Mouse (Mus musculus): ENCODE measurements around the gene AL607142.1. TPM values are rescaled to one million over a fixed set of nuclear protein-coding genes. Genes with fewer than 3 reads are reported as not detected.
A peak's percentile ranks its signal among the peaks of the same experiment; 100 is the strongest.

The AL607142.1 gene
- total and polyA plus RNA-seq, 2 experiments from 2014 or later: not detected

- TF ChIP-seq CTCF (IDR thresholded peaks at IDR 0.05): no peak
- 85% methylated on average over 7 of the region's 7 CpGs for WGBS
- H3K4me2 ChIP-seq (ENCODE audit: low read depth, low read length, poor library complexity, severe bottlenecking): no peak overlapping the region
- H3K36me3 ChIP-seq (ENCODE audit: insufficient read depth, low read length): no peaks in the 10 kb centered on the region
- no peak for ATAC-seq (ENCODE audit: low FRiP score)
- no peak overlapping the region for H3K27ac ChIP-seq (ENCODE audit: low read depth, low read length)
- H3K9me3 ChIP-seq (ENCODE audit: low read length): no peaks in the 10 kb centered on the region
- H3K4me1 ChIP-seq (ENCODE audit: insufficient read depth, low read length): no peaks in the 10 kb centered on the region
- H3K4me3 ChIP-seq (ENCODE audit: low read depth, low read length): no peak overlapping the region
- DNase-seq (ENCODE audit: low spot score): no peak
- no peak overlapping the region for H3K9ac ChIP-seq (replicated peaks; ENCODE audit: low read length, poor library complexity, severe bottlenecking)
- H3K27me3 ChIP-seq (ENCODE audit: insufficient read depth, low read length): no peaks in the 10 kb centered on the region
Observed at GRCm38 (mm10) chr4:120042480-120042879, 22.3 kb upstream of the AL607142.1 start.

- Histone ChIP-seq H3K9ac (replicated peaks; ENCODE audit: low read length, poor library complexity, severe bottlenecking) (no peak overlapping the region), H3K9me3 (ENCODE audit: low read length) (no peaks in the 10 kb centered on the region), H3K27me3 (ENCODE audit: insufficient read depth, low read length) (no peaks in the 10 kb centered on the region), H3K4me1 (ENCODE audit: insufficient read depth, low read length) (no peaks in the 10 kb centered on the region), H3K36me3 (ENCODE audit: insufficient read depth, low read length) (no peaks in the 10 kb centered on the region), H3K4me3 (ENCODE audit: low read depth, low read length) (no peak overlapping the region), H3K4me2 (ENCODE audit: low read depth, low read length, poor library complexity, severe bottlenecking) (no peak overlapping the region), H3K27ac (ENCODE audit: low read depth, low read length) (0 out of 2 replicates have a peak overlapping the region, but pooled peaks have one; percentile 26)
- ATAC-seq (ENCODE audit: low FRiP score) (no peak), DNase-seq (ENCODE audit: low spot score) (no peak)
- TF ChIP-seq CTCF (IDR thresholded peaks at IDR 0.05): no peak
- 77% methylated on average over 5 of the region's 5 CpGs for WGBS
Observed at GRCm38 (mm10) chr4:120044612-120045011, 20.2 kb upstream of the AL607142.1 start.

- no peak overlapping the region for H3K4me3 ChIP-seq (ENCODE audit: low read depth, low read length)
- WGBS: 43% methylated on average over 5 of the region's 5 CpGs
- no peak for ATAC-seq (ENCODE audit: low FRiP score)
- H3K9ac ChIP-seq (replicated peaks; ENCODE audit: low read length, poor library complexity, severe bottlenecking): no peak overlapping the region
- no peaks in the 10 kb centered on the region for H3K36me3 ChIP-seq (ENCODE audit: insufficient read depth, low read length)
- H3K9me3 ChIP-seq (ENCODE audit: low read length): no peaks in the 10 kb centered on the region
- no peak for TF ChIP-seq CTCF (IDR thresholded peaks at IDR 0.05)
- H3K27ac ChIP-seq (ENCODE audit: low read depth, low read length): peak overlapping the region; percentile 26; the same call in 1 of the 2 replicates
- H3K27me3 ChIP-seq (ENCODE audit: insufficient read depth, low read length): no peaks in the 10 kb centered on the region
- H3K4me2 ChIP-seq (ENCODE audit: low read depth, low read length, poor library complexity, severe bottlenecking): no peak overlapping the region
- H3K4me1 ChIP-seq (ENCODE audit: insufficient read depth, low read length): no peaks in the 10 kb centered on the region
- DNase-seq (ENCODE audit: low spot score): peak; percentile 14
Observed at GRCm38 (mm10) chr4:120045131-120045537, 19.7 kb upstream of the AL607142.1 start.

GRCm38 (mm10) chr4:120045871-120046270 is 18.9 kb upstream of the AL607142.1 start:
- Histone ChIP-seq H3K4me2 (ENCODE audit: low read depth, low read length, poor library complexity, severe bottlenecking) (no peak overlapping the region), H3K27me3 (ENCODE audit: insufficient read depth, low read length) (no peaks in the 10 kb centered on the region), H3K36me3 (ENCODE audit: insufficient read depth, low read length) (no peaks in the 10 kb centered on the region), H3K4me1 (ENCODE audit: insufficient read depth, low read length) (no peaks in the 10 kb centered on the region), H3K9me3 (ENCODE audit: low read length) (no peaks in the 10 kb centered on the region), H3K27ac (ENCODE audit: low read depth, low read length) (no peak overlapping the region), H3K4me3 (ENCODE audit: low read depth, low read length) (no peak overlapping the region), H3K9ac (replicated peaks; ENCODE audit: low read length, poor library complexity, severe bottlenecking) (no peak overlapping the region)
- DNase-seq (ENCODE audit: low spot score) (no peak), ATAC-seq (ENCODE audit: low FRiP score) (no peak)
- 87% methylated on average over 7 of the region's 7 CpGs for WGBS
- TF ChIP-seq CTCF (IDR thresholded peaks at IDR 0.05): no peak

- no peak for DNase-seq (ENCODE audit: low spot score)
- no peaks in the 10 kb centered on the region for H3K27me3 ChIP-seq (ENCODE audit: insufficient read depth, low read length)
- no peak overlapping the region for H3K4me2 ChIP-seq (ENCODE audit: low read depth, low read length, poor library complexity, severe bottlenecking)
- no peaks in the 10 kb centered on the region for H3K9me3 ChIP-seq (ENCODE audit: low read length)
- H3K27ac ChIP-seq (ENCODE audit: low read depth, low read length): no peak overlapping the region
- ATAC-seq (ENCODE audit: low FRiP score): no peak
- no peak for TF ChIP-seq CTCF (IDR thresholded peaks at IDR 0.05)
- 25% methylated on average over 4 of the region's 4 CpGs for WGBS
- H3K4me1 ChIP-seq (ENCODE audit: insufficient read depth, low read length): no peaks in the 10 kb centered on the region
- no peaks in the 10 kb centered on the region for H3K36me3 ChIP-seq (ENCODE audit: insufficient read depth, low read length)
- no peak overlapping the region for H3K4me3 ChIP-seq (ENCODE audit: low read depth, low read length)
- no peak overlapping the region for H3K9ac ChIP-seq (replicated peaks; ENCODE audit: low read length, poor library complexity, severe bottlenecking)
Observed at GRCm38 (mm10) chr4:120047060-120047459, 17.7 kb upstream of the AL607142.1 start.

- no peak for DNase-seq (ENCODE audit: low spot score)
- Histone ChIP-seq H3K27me3 (ENCODE audit: insufficient read depth, low read length) (no peaks in the 10 kb centered on the region), H3K4me1 (ENCODE audit: insufficient read depth, low read length) (no peaks in the 10 kb centered on the region), H3K9me3 (ENCODE audit: low read length) (no peaks in the 10 kb centered on the region), H3K4me3 (ENCODE audit: low read depth, low read length) (no peak overlapping the region), H3K9ac (replicated peaks; ENCODE audit: low read length, poor library complexity, severe bottlenecking) (no peak overlapping the region), H3K36me3 (ENCODE audit: insufficient read depth, low read length) (no peaks in the 10 kb centered on the region), H3K27ac (ENCODE audit: low read depth, low read length) (no peak overlapping the region), H3K4me2 (ENCODE audit: low read depth, low read length, poor library complexity, severe bottlenecking) (no peak overlapping the region)
- no peak for TF ChIP-seq CTCF (IDR thresholded peaks at IDR 0.05)
- 79% methylated on average over 4 of the region's 4 CpGs for WGBS
- no peak for ATAC-seq (ENCODE audit: low FRiP score)
Observed at GRCm38 (mm10) chr4:120048274-120048673, 16.5 kb upstream of the AL607142.1 start.

Measured in midbrain, postnatal 0 days (tissue).